Mouse (Mus musculus): ENCODE measurements around the gene Fyb2.
A peak's percentile ranks its signal among the peaks of the same experiment; 100 is the strongest.

Gene Fyb2

GRCm38 (mm10) chr4:105007360-105008018 lies 94.2 kb downstream of the Fyb2 start:
- no peak for DNase-seq (ENCODE audit: low spot score)

- no peak for DNase-seq (ENCODE audit: low spot score)
These were observed 100.5 kb downstream of the Fyb2 start for GRCm38 (mm10) chr4:105013718-105014117.

GRCm38 (mm10) chr4:105015496-105015895 lies 102.2 kb downstream of the Fyb2 start:
- no peak for DNase-seq (ENCODE audit: low spot score)

GRCm38 (mm10) chr4:105016006-105016613 lies 102.9 kb downstream of the Fyb2 start:
- no peak for DNase-seq (ENCODE audit: low spot score)

GRCm38 (mm10) chr4:105027278-105027677 lies 114.0 kb downstream of the Fyb2 start:
- no peak for DNase-seq (ENCODE audit: low spot score)

GRCm38 (mm10) chr4:105031104-105031503 lies 117.8 kb downstream of the Fyb2 start:
- DNase-seq (ENCODE audit: low spot score), result no peak

- no peak for DNase-seq (ENCODE audit: low spot score)
These were observed 119.9 kb downstream of the Fyb2 start for GRCm38 (mm10) chr4:105033153-105033552.

- peak; percentile 28 for DNase-seq (ENCODE audit: low spot score)
These were observed 121.0 kb downstream of the Fyb2 start for GRCm38 (mm10) chr4:105034259-105034658.

- DNase-seq (ENCODE audit: low spot score), result no peak
These were observed 136.8 kb downstream of the Fyb2 start for GRCm38 (mm10) chr4:105050041-105050440.

- DNase-seq (ENCODE audit: low spot score), result no peak
These were observed 138.0 kb downstream of the Fyb2 start for GRCm38 (mm10) chr4:105051291-105051690.
